Mouse (Mus musculus) ES-CJ7 (cell line): ENCODE measurements around the gene Tmc8.
"Not testable (repeated sequence)": the region's sequence is repeated elsewhere in the genome, so short reads cannot be mapped to it uniquely, and the experiment has no call there.

Experiments used
- DNase-seq: peaks from one replicate; pipeline ENCODE4 v3.0.0; 2011; ENCODE audit warnings: low read depth, low spot score

Gene Tmc8

GRCm38 (mm10) chr11:117796954-117797353 lies 15.1 kb downstream of the Tmc8 start:
- no peak for DNase-seq

DNA sequence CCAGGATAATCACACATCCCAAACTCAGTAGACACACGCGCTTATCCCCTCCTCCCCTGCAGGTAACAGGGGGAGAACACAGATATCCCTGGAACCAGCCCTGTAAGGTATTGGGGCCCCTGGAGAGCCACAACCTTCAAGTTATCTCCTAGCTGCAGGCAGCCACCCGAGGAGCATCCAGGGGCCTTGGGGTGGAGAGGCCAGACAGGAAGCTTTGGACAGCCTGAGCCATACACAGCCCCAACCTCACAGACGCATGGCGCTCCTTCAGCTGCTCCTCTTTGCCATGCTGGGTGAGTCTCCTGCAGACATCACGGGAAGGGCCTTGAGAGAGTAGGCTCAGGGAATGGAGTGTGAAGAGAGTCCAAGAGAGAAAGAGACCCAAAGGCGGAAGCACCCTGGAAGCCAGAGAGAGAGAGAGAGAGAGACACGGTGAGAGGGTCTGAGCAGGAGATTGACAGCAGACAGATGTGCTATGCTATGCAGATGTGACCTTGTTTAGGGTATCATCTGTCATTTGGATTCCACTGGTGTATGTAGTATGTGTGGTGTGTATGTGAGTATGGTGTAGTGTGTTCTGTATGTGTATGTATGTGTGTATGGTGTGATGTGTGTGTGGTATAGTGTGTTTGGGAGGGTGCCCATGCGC lies 15.8 kb downstream of the Tmc8 start, which contains the start of gene 6030468B19Rik:
Gene 6030468B19Rik (plus strand): TSS at position 150 of the 649 bp plus-strand sequence.
- DNase-seq = no peak

GRCm38 (mm10) chr11:117798160-117798541 lies 16.3 kb downstream of the Tmc8 start:
- no peak for DNase-seq

- DNase-seq = no peak
Measured at GRCm38 (mm10) chr11:117799174-117799573, 17.3 kb downstream of the Tmc8 start.

- DNase-seq = no peak
Measured at GRCm38 (mm10) chr11:117800038-117800437, 18.2 kb downstream of the Tmc8 start.

GRCm38 (mm10) chr11:117801650-117802049 lies 19.8 kb downstream of the Tmc8 start:
- DNase-seq = no peak

DNA sequence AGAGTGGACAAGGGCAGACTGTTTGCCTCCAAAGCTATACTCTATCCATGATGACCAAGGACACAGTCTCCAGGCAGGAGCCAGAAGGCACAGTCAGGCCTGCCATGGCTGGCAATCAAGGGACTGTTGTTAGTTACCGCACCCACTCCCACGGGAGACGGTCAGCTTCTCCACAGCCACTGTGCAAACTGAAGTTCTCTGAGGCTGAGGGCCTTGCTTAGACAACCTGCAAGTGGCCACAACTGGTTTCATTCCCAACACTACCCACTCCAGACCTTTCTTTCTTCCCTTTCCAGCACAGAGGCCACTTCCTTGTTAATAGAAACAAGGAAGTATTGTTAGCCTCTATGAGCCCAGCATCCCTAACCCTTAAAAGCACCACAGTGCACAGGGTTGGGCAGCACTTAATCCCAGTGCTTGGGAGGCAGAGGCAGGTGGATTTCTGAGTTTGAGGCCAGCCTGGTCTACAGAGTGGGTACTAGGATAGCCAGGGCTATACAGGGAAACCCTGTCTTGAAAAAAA lies 21.4 kb downstream of the Tmc8 start:
- no peak for DNase-seq

- no peak for DNase-seq
Measured at GRCm38 (mm10) chr11:117806781-117807180, 24.9 kb downstream of the Tmc8 start.

DNA sequence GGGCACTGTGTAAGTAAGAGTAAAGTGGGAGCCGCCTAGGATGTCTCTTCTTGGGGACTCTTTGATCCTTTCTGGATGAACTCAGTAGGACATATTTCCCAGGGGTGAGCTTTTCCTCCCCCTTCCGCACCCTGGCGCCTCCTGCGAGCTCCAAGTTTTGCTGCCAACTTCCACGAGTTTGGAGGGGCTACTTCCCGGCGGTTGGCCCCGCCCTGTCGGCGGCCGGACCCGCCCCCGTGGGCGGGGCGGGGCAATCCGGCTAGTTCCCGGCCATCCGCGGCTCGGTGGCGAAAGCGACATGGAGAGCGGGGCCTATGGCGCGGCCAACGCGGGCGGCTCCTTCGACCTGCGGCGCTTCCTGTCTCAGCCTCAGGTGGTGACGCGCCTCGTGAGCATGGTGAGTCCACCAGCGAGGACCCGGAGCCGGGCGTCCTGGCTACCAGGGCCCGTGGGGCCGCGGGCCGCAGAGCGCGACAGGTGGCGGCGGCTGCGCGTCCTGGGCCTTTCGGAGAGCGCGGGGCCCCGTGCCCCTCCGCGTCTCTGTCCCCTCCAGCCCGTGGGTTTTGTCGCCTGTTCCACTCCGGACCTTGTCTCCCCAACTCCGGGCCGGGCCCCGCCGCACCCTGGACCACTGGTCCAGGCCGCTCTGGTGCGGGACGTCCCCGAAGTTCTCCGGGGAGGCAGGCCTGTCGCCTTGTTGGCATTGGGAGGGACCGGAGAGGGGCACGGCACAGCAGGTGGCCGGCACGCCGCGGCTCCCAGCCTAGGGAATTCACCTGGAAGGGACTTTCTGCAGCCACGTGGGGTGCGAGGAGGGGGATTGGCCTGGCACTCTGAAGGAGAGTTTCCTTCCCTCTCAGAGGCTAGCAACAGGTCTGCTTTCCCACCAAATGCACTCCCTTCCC lies 27.8 kb downstream of the Tmc8 start, which contains the start of the genes Gm20708 and Syngr2:
Gene Gm20708 (plus strand): TSS at position 262 of the 905 bp plus-strand sequence.
Gene Syngr2 (plus strand): TSS at position 262 of the 905 bp plus-strand sequence.
- peak; percentile 49 for DNase-seq

GRCm38 (mm10) chr11:117810401-117811046 lies 28.6 kb downstream of the Tmc8 start:
- DNase-seq = peak; percentile 91

DNA sequence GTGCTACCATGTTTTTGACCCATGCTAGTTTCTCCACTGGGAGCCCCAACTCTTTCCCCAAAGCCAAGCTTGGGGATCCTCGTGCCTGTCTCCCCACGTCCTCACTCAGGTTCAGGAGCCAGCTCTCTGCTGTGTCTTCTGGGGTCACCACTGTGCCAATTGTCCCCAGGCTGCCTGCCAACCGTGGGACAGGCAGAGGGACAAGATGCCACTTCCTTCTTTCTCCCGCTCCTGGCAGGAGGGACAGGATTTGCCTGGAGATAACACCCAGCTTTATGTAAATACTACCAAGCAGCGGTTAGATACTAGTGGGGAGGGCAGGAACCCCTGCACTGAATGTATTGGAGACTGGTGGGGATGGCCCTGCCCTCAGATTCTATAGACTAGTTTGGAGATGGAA lies 32.0 kb downstream of the Tmc8 start:
- DNase-seq = no peak

GRCm38 (mm10) chr11:117814704-117815366 lies 33.0 kb downstream of the Tmc8 start:
- DNase-seq = no peak

GRCm38 (mm10) chr11:117815850-117816249 lies 34.0 kb downstream of the Tmc8 start:
- DNase-seq = not testable (repeated sequence)

DNA sequence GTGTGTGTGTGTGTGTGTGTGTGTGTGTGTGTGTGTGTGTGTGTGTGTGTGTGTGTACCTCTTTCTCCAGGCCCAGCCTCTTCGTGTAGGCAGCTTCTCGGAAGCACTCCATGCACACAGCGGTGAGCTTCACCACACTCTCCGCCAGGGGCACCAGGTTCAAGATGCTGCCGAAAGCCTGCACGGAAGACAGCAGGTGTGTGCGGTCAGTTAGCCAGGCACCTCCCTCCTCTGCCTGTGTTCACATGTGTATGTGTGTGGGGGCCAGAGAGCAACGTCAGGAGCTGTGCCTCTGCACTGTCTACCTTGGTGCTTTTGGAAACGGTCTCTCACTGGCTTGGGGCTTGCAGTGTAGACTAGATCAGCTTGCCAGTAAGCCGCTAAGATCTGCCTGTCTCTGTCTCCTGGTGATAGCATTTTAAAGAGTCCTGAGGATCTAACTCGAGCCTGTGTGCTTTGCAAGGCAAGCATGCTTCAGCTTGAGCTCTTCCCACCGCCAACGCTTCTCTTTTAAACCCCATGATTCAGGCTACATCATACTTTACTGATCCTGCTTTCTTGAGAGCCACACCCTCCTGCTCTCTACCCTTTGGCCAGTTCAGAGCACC lies 34.6 kb downstream of the Tmc8 start:
- no peak for DNase-seq

DNA sequence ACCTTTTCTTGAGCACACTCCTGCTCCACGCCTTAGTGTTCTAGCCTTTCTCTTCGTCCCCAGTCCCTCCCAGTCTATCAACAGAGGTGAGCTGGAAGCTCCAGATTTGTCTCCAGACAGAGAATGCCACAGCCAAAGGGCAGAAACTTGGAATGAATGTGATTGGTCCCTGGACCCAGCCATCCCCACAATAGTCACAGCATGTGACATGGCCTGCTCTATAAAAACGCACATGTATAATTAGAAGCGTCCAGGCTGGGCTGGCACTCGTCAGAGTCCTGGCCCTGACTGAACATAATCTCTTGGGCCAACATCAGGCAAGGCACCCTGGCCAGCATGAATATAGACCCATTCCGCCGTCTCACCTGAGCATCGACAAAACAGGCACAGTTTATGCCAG lies 37.2 kb downstream of the Tmc8 start:
- no peak for DNase-seq

- no peak for DNase-seq
Measured at GRCm38 (mm10) chr11:117820173-117820572, 38.3 kb downstream of the Tmc8 start.

DNA sequence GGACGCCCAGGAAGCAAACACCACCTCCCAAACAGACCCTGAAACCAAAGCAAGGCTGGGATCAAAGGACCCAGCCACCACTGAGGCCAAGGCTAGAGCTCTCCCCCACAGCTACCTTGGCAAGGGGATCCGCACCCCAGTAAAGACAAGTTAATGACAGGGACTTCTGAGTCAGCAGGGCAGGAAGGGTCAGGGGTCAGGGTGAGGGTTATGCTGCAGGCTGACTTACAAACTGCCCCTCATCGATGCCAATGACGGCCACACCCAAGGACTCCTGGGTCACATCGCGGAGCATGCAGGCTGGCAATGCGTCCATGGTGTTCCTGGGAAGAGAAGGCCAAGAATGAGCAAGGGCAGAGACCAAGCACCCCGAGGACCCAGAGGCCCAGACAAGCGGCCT lies 40.0 kb downstream of the Tmc8 start:
- no peak for DNase-seq

DNA sequence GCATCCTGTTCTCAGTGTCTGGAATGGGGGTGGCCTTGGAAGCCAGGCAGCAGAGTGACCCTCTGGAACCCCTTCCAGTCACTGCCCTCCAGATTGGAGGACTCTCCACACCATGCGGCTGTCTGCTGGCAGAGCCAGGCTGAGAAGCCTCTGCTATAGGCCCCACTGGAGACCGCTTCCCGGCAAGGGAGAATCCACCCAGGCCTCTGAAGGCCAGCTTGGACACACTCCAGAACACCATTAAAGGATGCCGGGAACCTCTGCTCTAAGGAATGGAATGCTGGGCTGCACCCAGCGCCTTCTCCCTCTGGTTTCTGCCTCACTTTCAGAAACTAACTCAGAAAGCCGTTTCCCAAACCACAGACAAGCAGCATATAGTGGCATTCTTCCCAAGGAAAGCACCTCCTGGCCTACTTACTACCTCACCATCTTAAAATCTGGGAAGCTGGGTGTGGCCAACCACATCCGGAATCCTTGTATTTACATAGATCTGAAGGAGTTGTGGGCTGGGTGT lies 40.9 kb downstream of the Tmc8 start:
- DNase-seq = peak; percentile 63

GRCm38 (mm10) chr11:117823411-117823810 lies 41.5 kb downstream of the Tmc8 start:
- peak; percentile 54 for DNase-seq

DNA sequence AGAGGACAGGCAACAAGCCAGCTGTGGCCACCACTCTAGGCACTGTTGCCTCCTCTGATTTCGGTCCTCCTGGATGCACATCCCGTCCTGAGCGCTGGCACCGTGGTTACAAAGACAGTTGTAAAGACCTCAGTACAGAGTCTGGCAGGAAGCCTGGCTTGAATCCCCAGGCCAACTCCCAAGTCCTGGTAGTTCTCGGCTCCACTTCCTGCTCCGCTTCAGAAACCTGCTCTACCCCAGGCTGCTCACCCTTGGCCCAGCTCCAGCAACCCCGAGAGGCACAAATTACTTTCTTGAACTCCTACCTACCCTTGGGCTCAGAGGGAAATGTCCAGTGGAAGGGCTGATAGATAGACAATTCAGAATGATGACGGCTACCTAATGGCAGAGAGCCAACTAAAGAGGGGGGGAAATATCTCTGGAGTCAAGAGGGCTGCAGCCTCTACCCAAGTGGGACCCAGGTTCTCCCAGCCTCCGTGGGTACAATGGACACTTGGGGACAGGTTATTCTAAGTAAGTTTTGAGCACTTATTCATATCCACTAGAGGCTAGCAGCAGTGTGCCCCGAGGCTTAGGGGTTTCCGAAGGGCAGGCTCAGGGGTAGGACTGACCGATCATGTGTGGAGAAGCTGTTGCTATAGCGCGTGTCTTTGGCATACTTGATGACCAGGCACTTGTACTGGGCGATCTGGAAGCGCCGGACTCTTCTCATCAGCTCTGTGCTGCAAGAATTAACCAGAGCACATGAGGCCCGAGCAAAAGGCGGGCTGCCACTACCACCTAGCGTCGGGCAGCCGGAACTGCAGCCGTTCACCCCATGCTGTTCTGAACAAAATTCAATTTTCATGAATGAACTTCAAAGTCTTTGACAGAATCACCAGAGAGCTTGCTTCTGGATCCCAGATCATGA lies 42.4 kb downstream of the Tmc8 start:
- DNase-seq = peak; percentile 75
